Mouse (Mus musculus) megakaryocyte, embryonic 14.5 days (primary cell): ENCODE measurements around the gene Foxc1. TPM values are rescaled to one million over a fixed set of nuclear protein-coding genes. Genes with fewer than 3 reads are reported as not detected.

ENCODE experiments used
- H3K27me3 ChIP-seq: replicated peaks from 2 replicates; pipeline ENCODE3; 2012; ENCODE audit warnings: inconsistent platforms
- H3K36me3 ChIP-seq: replicated peaks from 2 replicates; pipeline ENCODE3; 2012; ENCODE audit warnings: low read length, inconsistent platforms, mixed read lengths
- H3K4me1 ChIP-seq: 2 replicates; pipeline ENCODE4 v1.6.1; 2012; ENCODE audit warnings: inconsistent platforms
- H3K4me3 ChIP-seq: replicated peaks from 2 replicates; pipeline ENCODE3; 2012; ENCODE audit warnings: moderate library complexity, mild to moderate bottlenecking, inconsistent platforms
- H3K9me3 ChIP-seq: 2 replicates; pipeline ENCODE4 v1.6.1; 2012; ENCODE audit warnings: inconsistent platforms
- FLI1 ChIP-seq: IDR thresholded peaks from 2 replicates; pipeline ENCODE4 v1.6.1; 2012; ENCODE audit warnings: low read length, inconsistent platforms, mixed read lengths
- GATA1 ChIP-seq: IDR thresholded peaks from 3 replicates; pipeline ENCODE4 v1.6.1; 2012; ENCODE audit warnings: mixed read lengths, low read length, inconsistent platforms, borderline replicate concordance
- polyA plus RNA-seq: library from polyadenylated mRNA; stranded (reverse); fragments of >175 nt; gene quantifications from 2 replicates; pipeline ENCODE4 v1.2.3, GENCODE M21; 2012; ENCODE audit warnings: low replicate concordance; ENCODE audit not compliant: insufficient read depth

The Foxc1 gene
- polyA plus RNA-seq, 1 experiment: 0.17 TPM

DNA sequence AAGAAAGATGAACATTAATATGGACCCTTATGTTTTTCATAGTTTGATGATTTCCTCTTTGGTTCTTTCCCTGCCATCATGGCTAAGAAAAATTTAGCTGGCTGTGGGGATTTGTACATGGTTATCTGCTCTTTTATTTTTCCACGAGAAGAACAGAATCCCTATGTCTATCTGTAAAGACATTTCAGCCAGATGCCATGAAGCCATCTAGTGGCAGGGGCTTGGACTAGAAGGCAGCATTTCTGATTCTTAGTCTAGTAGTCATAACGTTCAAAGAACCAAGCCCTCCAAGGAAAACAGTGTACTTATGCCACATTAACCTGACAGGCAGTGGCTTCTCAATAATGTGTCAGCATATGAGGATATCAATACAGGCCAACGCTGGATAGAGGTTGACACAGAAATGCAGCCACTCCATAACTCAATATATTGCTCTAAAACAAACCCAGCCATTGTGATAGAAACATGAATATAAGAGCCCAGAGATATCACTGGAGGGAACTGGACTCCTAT is 21.4 kb downstream of the Foxc1 start:
- no peak for TF ChIP-seq FLI1
- no peak for TF ChIP-seq GATA1
- H3K4me3 ChIP-seq: no peak overlapping the region
- H3K9me3 ChIP-seq: no peaks in the 10 kb centered on the region
- peaks cover 11% of the 10 kb centered on the region for H3K4me1 ChIP-seq
- H3K36me3 ChIP-seq: no peaks in the 10 kb centered on the region
- H3K27me3 ChIP-seq: peaks cover 11% of the 10 kb centered on the region

- TF ChIP-seq GATA1 (no peak), FLI1 (no peak)
- Histone ChIP-seq H3K27me3 (peaks cover 11% of the 10 kb centered on the region), H3K4me3 (no peak overlapping the region), H3K9me3 (no peaks in the 10 kb centered on the region), H3K4me1 (peaks cover 8% of the 10 kb centered on the region), H3K36me3 (no peaks in the 10 kb centered on the region)
Measured at GRCm38 (mm10) chr13:31828446-31828845, 22.0 kb downstream of the Foxc1 start.

DNA sequence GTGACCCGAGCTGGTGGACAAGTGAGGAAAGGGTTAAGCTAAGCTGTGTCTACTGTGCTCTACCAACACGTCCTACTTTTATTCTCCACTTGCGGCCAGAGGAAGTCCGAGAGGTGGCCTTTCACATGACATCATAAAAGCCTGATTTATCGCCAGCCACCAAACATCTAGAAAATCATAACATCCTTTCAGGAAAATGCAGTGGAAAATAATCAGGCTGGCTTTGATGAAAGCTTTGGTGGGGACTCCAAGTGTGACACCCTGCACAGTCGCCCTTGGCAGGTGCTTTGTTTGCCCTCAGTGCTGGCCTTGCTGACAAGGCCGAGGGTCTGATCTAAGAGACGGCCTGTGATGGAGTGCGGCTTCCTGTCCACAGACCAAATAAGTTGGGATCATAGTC is 23.9 kb downstream of the Foxc1 start:
- Histone ChIP-seq H3K4me3 (no peak overlapping the region), H3K27me3 (peaks cover 8% of the 10 kb centered on the region), H3K36me3 (no peaks in the 10 kb centered on the region), H3K4me1 (peaks cover 2% of the 10 kb centered on the region), H3K9me3 (no peaks in the 10 kb centered on the region)
- no peak for TF ChIP-seq FLI1
- TF ChIP-seq GATA1: no peak

DNA sequence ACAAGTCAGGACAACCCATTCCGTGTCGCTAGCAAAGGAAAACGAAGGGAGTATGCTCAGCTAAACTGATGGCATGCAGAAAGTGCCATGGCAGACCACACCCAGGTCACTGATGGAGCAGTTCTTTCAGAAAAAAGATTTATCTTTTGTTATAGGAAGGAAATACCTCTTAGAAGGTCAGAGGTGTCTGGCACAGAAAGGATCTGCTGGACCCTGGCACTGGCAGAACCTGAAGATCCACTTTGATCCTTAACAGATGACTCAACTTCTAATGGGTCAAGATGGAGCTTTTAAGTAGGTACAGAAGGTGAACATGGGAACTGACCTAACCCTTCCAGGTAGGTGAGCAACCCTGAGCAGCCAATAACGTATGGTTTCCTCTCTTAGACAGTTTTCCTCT is 29.4 kb downstream of the Foxc1 start:
- H3K27me3 ChIP-seq: peaks cover 5% of the 10 kb centered on the region
- H3K36me3 ChIP-seq: no peaks in the 10 kb centered on the region
- H3K4me3 ChIP-seq: no peak overlapping the region
- TF ChIP-seq FLI1: no peak
- TF ChIP-seq GATA1: no peak
- no peaks in the 10 kb centered on the region for H3K9me3 ChIP-seq
- no peaks in the 10 kb centered on the region for H3K4me1 ChIP-seq

DNA sequence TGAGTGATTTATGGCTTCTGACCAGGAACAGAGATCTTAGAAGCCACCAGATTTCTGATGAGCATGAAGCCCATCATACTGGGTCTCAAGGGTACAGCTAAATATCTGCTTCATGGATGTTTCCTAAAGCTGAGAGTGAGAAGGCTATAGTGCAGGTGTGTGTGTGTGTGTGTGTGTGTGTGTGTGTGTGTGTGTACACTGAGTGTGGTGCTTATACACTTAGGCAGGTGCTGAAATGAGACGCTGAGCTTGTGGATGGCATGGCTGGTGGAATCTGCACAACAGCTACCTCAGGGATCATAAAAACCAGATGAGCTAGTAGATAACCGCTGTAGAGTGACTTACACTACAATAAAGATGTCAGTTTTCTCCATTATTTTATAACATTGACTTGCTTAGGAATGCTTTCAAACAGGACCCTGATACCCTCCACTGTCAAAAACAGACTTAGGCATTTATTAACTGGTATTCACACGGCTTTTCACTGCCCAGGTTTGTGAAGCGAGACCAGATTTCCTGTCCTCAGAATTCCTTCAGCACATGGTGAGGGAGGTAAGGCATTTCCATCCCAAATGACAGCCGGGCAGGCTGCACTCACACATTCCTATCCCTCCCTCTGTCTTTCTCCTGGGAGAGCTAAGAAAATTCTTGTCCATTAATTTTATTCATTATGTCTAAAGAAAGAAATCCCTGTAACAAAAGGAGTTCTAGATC is 43.0 kb downstream of the Foxc1 start:
- H3K36me3 ChIP-seq: no peaks in the 10 kb centered on the region
- no peaks in the 10 kb centered on the region for H3K9me3 ChIP-seq
- no peak overlapping the region for H3K4me3 ChIP-seq
- H3K4me1 ChIP-seq: no peaks in the 10 kb centered on the region
- no peak for TF ChIP-seq GATA1
- TF ChIP-seq FLI1: no peak
- H3K27me3 ChIP-seq: no peaks in the 10 kb centered on the region

- TF ChIP-seq GATA1 (no peak), FLI1 (no peak)
- Histone ChIP-seq H3K4me3 (no peak overlapping the region), H3K4me1 (peaks cover 4% of the 10 kb centered on the region; the same call in 1 of the 2 replicates), H3K27me3 (no peaks in the 10 kb centered on the region), H3K9me3 (no peaks in the 10 kb centered on the region), H3K36me3 (no peaks in the 10 kb centered on the region)
Measured at GRCm38 (mm10) chr13:31853564-31853963, 47.1 kb downstream of the Foxc1 start.

DNA sequence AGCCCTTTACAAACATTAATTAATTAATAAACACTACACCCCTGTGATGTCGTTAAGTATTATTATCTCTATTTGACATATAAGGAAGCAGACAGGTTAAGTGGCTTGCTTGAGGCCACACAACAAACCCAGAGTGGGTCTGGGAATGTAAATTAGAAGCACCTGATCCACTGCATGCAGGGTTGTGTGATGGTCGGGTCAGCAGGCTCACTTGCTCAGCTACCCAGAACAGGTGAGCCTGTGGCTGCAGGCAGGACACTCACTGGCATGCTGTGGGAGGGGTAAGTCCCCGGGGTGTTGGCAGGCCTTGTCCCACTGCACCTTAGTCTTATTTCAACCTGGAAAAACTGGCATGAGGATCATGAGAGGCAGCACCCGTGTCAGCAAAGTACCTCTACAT is 47.6 kb downstream of the Foxc1 start:
- Histone ChIP-seq H3K36me3 (no peaks in the 10 kb centered on the region), H3K27me3 (no peaks in the 10 kb centered on the region), H3K9me3 (no peaks in the 10 kb centered on the region), H3K4me3 (no peak overlapping the region), H3K4me1 (peaks cover 4% of the 10 kb centered on the region; the same call in 1 of the 2 replicates)
- no peak for TF ChIP-seq GATA1
- no peak for TF ChIP-seq FLI1

GRCm38 (mm10) chr13:31860200-31860599 is 53.8 kb downstream of the Foxc1 start:
- TF ChIP-seq GATA1: no peak
- TF ChIP-seq FLI1: no peak
- H3K4me3 ChIP-seq: no peak overlapping the region
- H3K27me3 ChIP-seq: no peaks in the 10 kb centered on the region
- H3K9me3 ChIP-seq: no peaks in the 10 kb centered on the region
- H3K4me1 ChIP-seq: peaks cover 9% of the 10 kb centered on the region
- H3K36me3 ChIP-seq: no peaks in the 10 kb centered on the region

Other genes starting within 250 kb of the Foxc1 start
- gene A530084C06Rik, start 247.3 kb upstream of the Foxc1 start, polyA plus RNA-seq: 0.06 and 0.68 TPM in 2 replicates
- not detected in 2 replicates for gene Foxf2, start 180.8 kb upstream of the Foxc1 start, polyA plus RNA-seq